Mouse (Mus musculus) spleen, adult 2 months (tissue): ENCODE data around the gene Kazn. TPM values are rescaled to one million over a fixed set of nuclear protein-coding genes. Genes with fewer than 3 reads are reported as not detected.

Source experiments
- DNase-seq, 2 experiments: peaks; one replicate each; pipeline versions ENCODE4 v3.0.0 to v3.0.0-alpha.2; 2012 to 2021; ENCODE audit warnings: low spot score in 2 of 2, low read depth in 1 of 2
- H3K27ac ChIP-seq: fragments of 200-500 bp; 2 replicates; pipeline ENCODE4 v1.5.1; 2012; ENCODE audit warnings: low read length, inconsistent platforms; ENCODE audit not compliant: insufficient read depth
- H3K27me3 ChIP-seq: fragments of 200-500 bp; 2 replicates; pipeline ENCODE4 v1.6.1; 2012; ENCODE audit warnings: mild to moderate bottlenecking, moderate library complexity, low read length, inconsistent platforms; ENCODE audit not compliant: control insufficient read depth, insufficient read depth
- H3K36me3 ChIP-seq: fragments of 200-500 bp; 2 replicates; pipeline ENCODE4 v1.6.1; 2012; ENCODE audit warnings: mild to moderate bottlenecking, low read length, inconsistent platforms; ENCODE audit not compliant: control insufficient read depth, insufficient read depth
- H3K4me1 ChIP-seq: fragments of 200-500 bp; 2 replicates; pipeline ENCODE4 v1.6.1; 2011; ENCODE audit warnings: inconsistent platforms; ENCODE audit not compliant: control insufficient read depth, insufficient read depth, insufficient read length
- H3K4me3 ChIP-seq: fragments of 200-500 bp; 2 replicates; pipeline ENCODE4 v1.5.1; 2011; ENCODE audit warnings: mild to moderate bottlenecking, inconsistent platforms; ENCODE audit not compliant: insufficient read depth, insufficient read length; ENCODE audit errors: extremely low read depth
- CTCF ChIP-seq: fragments of 200-500 bp; IDR thresholded peaks from 2 replicates; pipeline ENCODE4 v1.5.1; 2011; ENCODE audit warnings: mild to moderate bottlenecking, inconsistent platforms; ENCODE audit not compliant: insufficient read depth, insufficient read length, insufficient replicate concordance; ENCODE audit errors: extremely low read depth
- POLR2A ChIP-seq: fragments of 200-500 bp; IDR thresholded peaks from 2 replicates; pipeline ENCODE4 v1.6.1; 2011; ENCODE audit warnings: low read depth, low read length, inconsistent platforms
- WGBS: fragments of 180-500 bp; shearing (Covaris S2); methylation state at CpG from one replicate; pipeline ENCODE4 v1.1.7; 2018; 5-methylcytosine and 5-hydroxymethylcytosine counted together
- polyA plus RNA-seq: library from polyadenylated mRNA; depleted of rRNA; stranded (reverse); fragments of >200 nt; gene quantifications from 2 replicates; pipeline ENCODE4 v1.2.3, GENCODE M21; 2012

The Kazn gene
- polyA plus RNA-seq, 1 experiment, result 13.2 TPM

DNA sequence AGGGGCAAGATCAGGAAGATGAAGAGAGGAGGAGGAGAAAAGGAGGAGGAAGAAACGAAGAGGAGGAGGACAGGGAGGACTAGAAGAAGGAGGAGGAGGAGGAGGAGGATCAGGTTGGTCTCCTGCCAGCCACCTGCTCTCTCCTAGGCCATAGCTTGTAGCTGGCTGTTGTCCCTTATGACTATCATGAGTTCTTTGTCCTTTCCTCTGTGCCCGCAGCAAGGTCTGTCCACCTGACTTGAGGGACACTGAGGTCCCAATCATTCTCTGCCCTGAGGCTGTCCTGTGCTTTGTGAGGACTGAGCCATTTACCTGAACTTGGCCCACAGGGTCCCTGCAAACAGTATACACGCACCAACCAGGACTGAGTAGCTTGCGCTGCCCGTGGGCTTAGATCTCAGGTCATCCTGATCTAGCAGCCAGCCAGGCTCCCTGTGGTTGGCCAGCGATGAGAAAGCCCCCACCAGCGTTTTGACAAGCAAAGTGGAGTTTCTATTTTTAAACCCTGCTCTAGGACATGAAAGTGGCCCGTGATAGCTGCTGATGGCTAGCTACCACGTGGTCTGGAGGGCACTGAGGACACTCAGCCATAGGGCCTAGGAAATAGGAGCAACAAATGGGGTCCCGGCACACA is 112.4 kb downstream of the Kazn start:
- H3K27me3 ChIP-seq, result no peaks in the 10 kb centered on the region
- no peak overlapping the region for H3K4me3 ChIP-seq
- 41% methylated on average over 10 of the region's 10 CpGs for WGBS
- H3K4me1 ChIP-seq, result no peaks in the 10 kb centered on the region
- no peak overlapping the region for H3K27ac ChIP-seq
- TF ChIP-seq CTCF, result no peak
- no peak for TF ChIP-seq POLR2A
- no peak for DNase-seq
- H3K36me3 ChIP-seq, result no peaks in the 10 kb centered on the region

GRCm38 (mm10) chr4:142121164-142121563 is 118.0 kb downstream of the Kazn start:
- TF ChIP-seq POLR2A, result no peak
- no peak for TF ChIP-seq CTCF
- H3K27me3 ChIP-seq, result no peaks in the 10 kb centered on the region

DNA sequence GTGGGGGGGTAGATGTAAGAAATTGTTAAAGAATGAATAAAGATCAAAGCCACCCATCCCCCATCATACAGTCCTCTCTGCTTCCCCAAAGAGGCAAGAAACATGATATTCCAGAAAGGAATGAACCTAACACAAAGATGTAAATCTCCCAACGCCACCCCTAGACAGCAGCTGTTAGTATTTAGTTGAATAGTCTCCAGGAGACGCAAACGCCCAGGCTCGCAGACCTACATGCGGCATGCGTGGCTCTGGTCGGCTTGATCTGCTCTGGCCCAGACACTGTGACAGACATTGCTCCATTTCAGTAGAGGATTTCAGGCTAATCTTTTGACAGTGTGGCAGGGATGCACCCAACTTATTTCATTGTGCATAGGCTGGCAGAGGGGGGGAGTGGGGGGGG is 120.7 kb downstream of the Kazn start:
- WGBS, result 88% methylated on average over 7 of the region's 7 CpGs
- Histone ChIP-seq H3K4me3 (no peak overlapping the region), H3K27me3 (no peaks in the 10 kb centered on the region), H3K36me3 (no peaks in the 10 kb centered on the region), H3K27ac (no peak overlapping the region), H3K4me1 (no peaks in the 10 kb centered on the region)
- TF ChIP-seq CTCF (no peak), POLR2A (no peak)
- no peak for DNase-seq

More at GRCm38 (mm10) chr4:142121164-142121563, 118.0 kb downstream of the Kazn start:
- no peaks in the 10 kb centered on the region for H3K4me1 ChIP-seq
- H3K27ac ChIP-seq, result no peak overlapping the region
- DNase-seq, result no peak
- WGBS, result 58% methylated on average over 1 of the region's 1 CpGs
- no peaks in the 10 kb centered on the region for H3K36me3 ChIP-seq
- H3K4me3 ChIP-seq, result no peak overlapping the region

- Histone ChIP-seq H3K36me3 (no peaks in the 10 kb centered on the region), H3K4me3 (no peak overlapping the region), H3K27ac (no peak overlapping the region), H3K27me3 (no peaks in the 10 kb centered on the region), H3K4me1 (no peaks in the 10 kb centered on the region)
- 88% methylated on average over 12 of the region's 12 CpGs for WGBS
- TF ChIP-seq POLR2A, result no peak
- no peak for TF ChIP-seq CTCF
- no peak for DNase-seq
Observed at GRCm38 (mm10) chr4:142117993-142118392, 121.2 kb downstream of the Kazn start.

- Histone ChIP-seq H3K4me3 (no peak overlapping the region), H3K36me3 (no peaks in the 10 kb centered on the region), H3K4me1 (no peaks in the 10 kb centered on the region), H3K27ac (no peak overlapping the region), H3K27me3 (no peaks in the 10 kb centered on the region)
- no peak for DNase-seq
- 40% methylated on average over 8 of the region's 8 CpGs for WGBS
- TF ChIP-seq CTCF (peak; percentile 11; the same call in 1 of the 2 replicates), POLR2A (no peak)
Observed at GRCm38 (mm10) chr4:142113306-142113705, 125.9 kb downstream of the Kazn start.

DNA sequence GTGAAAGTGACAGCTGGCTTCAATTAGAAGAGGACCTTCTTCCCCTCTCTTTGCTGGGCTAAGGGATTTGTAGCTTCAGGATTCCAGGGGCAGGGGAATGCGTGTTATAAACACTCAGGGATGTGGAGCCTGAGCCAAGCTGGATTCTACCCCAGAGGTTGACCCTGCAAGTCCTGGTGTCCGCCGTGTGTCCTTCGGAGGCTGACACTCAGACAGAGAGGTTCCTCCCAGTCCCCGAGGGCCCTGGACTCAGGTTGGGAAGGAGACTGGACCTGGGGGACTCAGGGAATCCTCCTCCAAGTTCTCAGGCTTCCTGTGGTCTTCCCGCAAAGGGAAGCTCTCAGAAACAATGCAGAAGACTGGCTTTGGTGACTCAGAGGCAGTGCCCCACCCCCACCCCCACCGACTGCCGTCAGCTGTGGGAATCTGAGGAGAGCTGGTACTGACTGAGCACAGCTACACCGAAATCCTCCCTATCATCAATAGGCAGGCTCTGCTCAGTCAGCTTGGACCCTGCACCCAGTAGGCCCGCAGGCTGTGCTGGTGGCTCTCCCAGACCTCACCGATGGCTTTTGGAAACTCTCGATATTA is 136.0 kb downstream of the Kazn start:
- Histone ChIP-seq H3K27me3 (no peaks in the 10 kb centered on the region), H3K4me1 (no peaks in the 10 kb centered on the region), H3K4me3 (no peak overlapping the region), H3K36me3 (no peaks in the 10 kb centered on the region), H3K27ac (no peak overlapping the region)
- no peak for TF ChIP-seq POLR2A
- no peak for TF ChIP-seq CTCF
- 38% methylated on average over 12 of the region's 12 CpGs for WGBS
- DNase-seq, result no peak

- no peak overlapping the region for H3K4me3 ChIP-seq
- WGBS, result 10% methylated on average over 8 of the region's 8 CpGs
Observed at GRCm38 (mm10) chr4:142098303-142098702, 140.9 kb downstream of the Kazn start.

More at GRCm38 (mm10) chr4:142098303-142098702, 140.9 kb downstream of the Kazn start:
- no peaks in the 10 kb centered on the region for H3K4me1 ChIP-seq
- H3K27ac ChIP-seq, result no peak overlapping the region; the same call in 1 of the 2 replicates
- H3K27me3 ChIP-seq, result no peaks in the 10 kb centered on the region
- DNase-seq, result peak in 1 of 2 experiments; percentile 43
- no peaks in the 10 kb centered on the region for H3K36me3 ChIP-seq
- TF ChIP-seq POLR2A (no peak), CTCF (peak; percentile 40; the same call in 1 of the 2 replicates)
